8 mouse cellular contexts compared by ENCODE assay signal in genomic region chr4:136248464-136249331, GRCm38 (mm10). TPM values are rescaled to one million over a fixed set of nuclear protein-coding genes. Genes with fewer than 3 reads are reported as not detected.
A peak's percentile ranks its signal among the peaks of the same experiment; 100 is the strongest.
DNase-seq lines count a peak whose midpoint lies in the region; ATAC-seq lines count a peak whose summit lies in the region.

No protein-coding gene starts in this region.

- H3K27me3 ChIP-seq in erythroblast, embryonic 14.5 days (ENCODE audit: control insufficient read depth): peaks cover 78% of the 10 kb centered on the region
- peaks cover 63% of the 10 kb centered on the region for H3K27me3 ChIP-seq in embryonic facial prominence, embryonic 14.5 days (replicated peaks; ENCODE audit: control insufficient read depth, insufficient read depth, low read length)
- H3K27me3 ChIP-seq in intestine, embryonic 14.5 days (replicated peaks; ENCODE audit: control insufficient read depth, insufficient read depth, low read length): peaks cover 41% of the 10 kb centered on the region
- peaks cover 85% of the 10 kb centered on the region for H3K27me3 ChIP-seq in liver, embryonic 15.5 days

- WGBS in embryonic facial prominence, embryonic 14.5 days: 1% methylated on average over 35 of the region's 37 CpGs
- WGBS in intestine, embryonic 14.5 days: 2% methylated on average over 36 of the region's 37 CpGs
- WGBS in liver, embryonic 15.5 days (ENCODE audit: insufficient replicate concordance): 2% methylated on average over 37 of the region's 37 CpGs

- H3K36me3 ChIP-seq in erythroblast, embryonic 14.5 days (ENCODE audit: control insufficient read depth): no peaks in the 10 kb centered on the region; the same call in 1 of the 2 replicates
- H3K36me3 ChIP-seq in embryonic facial prominence, embryonic 14.5 days (ENCODE audit: control insufficient read depth, insufficient read depth, low read length): peaks cover 12% of the 10 kb centered on the region
- no peaks in the 10 kb centered on the region for H3K36me3 ChIP-seq in intestine, embryonic 14.5 days (ENCODE audit: control insufficient read depth, insufficient read depth, low read length)
- H3K36me3 ChIP-seq in liver, embryonic 15.5 days (replicated peaks): no peaks in the 10 kb centered on the region

- no peak for ATAC-seq in erythroblast, adult 5-6 weeks (replicated peaks; ENCODE audit: low FRiP score, poor library complexity, severe bottlenecking)
- peak; percentile 19 for ATAC-seq in embryonic facial prominence, embryonic 14.5 days (ENCODE audit: low read depth)
- 0 out of 2 replicates have a peak, but pooled peaks have one; percentile 5 for ATAC-seq in intestine, embryonic 14.5 days (replicated peaks; ENCODE audit: low FRiP score, low TSS enrichment, low read depth)
- ATAC-seq in liver, embryonic 15.5 days (ENCODE audit: insufficient read depth): no peak

- H3K4me2 ChIP-seq in embryonic facial prominence, embryonic 14.5 days (ENCODE audit: low read depth, low read length): peak overlapping the region; percentile 99
- peak overlapping the region; percentile 98 for H3K4me2 ChIP-seq in intestine, embryonic 14.5 days (ENCODE audit: low read length)
- H3K4me2 ChIP-seq in liver, embryonic 15.5 days: peak overlapping the region; percentile 53

- H3K9ac ChIP-seq in embryonic facial prominence, embryonic 14.5 days (ENCODE audit: low read depth, low read length): peak overlapping the region; percentile 62
- H3K9ac ChIP-seq in intestine, embryonic 14.5 days (ENCODE audit: low read length): peak overlapping the region; percentile 46; the same call in 1 of the 2 replicates
- H3K9ac ChIP-seq in liver, embryonic 15.5 days: peak overlapping the region; percentile 21; the same call in 1 of the 2 replicates

- DNase-seq in embryonic facial prominence, embryonic 14.5 days (ENCODE audit: low spot score): peak; percentile 56
- no peak for DNase-seq in intestine, embryonic 14.5 days (ENCODE audit: low spot score)
- no peak for DNase-seq in urinary bladder, postnatal 14 days (ENCODE audit: low spot score)
- DNase-seq in frontal cortex, adult 2 months (ENCODE audit: extremely low spot score in 1 of 2, low spot score in 1 of 2): no peak
- no peak for DNase-seq in adrenal gland, postnatal 4 days (ENCODE audit: low spot score in 2 of 2)

- H3K4me1 ChIP-seq in erythroblast, embryonic 14.5 days (ENCODE audit: control insufficient read depth): no peaks in the 10 kb centered on the region
- H3K4me1 ChIP-seq in embryonic facial prominence, embryonic 14.5 days (ENCODE audit: control insufficient read depth, insufficient read depth, low read length): peaks cover 33% of the 10 kb centered on the region
- peaks cover 42% of the 10 kb centered on the region for H3K4me1 ChIP-seq in intestine, embryonic 14.5 days (replicated peaks; ENCODE audit: control insufficient read depth, insufficient read depth, low read length)
- H3K4me1 ChIP-seq in liver, embryonic 15.5 days (replicated peaks): peaks cover 24% of the 10 kb centered on the region

- H3K27ac ChIP-seq in embryonic facial prominence, embryonic 14.5 days (replicated peaks; ENCODE audit: low read depth, low read length): no peak overlapping the region
- H3K27ac ChIP-seq in intestine, embryonic 14.5 days (ENCODE audit: low read depth): no peak overlapping the region
- H3K27ac ChIP-seq in liver, embryonic 15.5 days (replicated peaks): 0 out of 2 replicates have a peak overlapping the region, but pooled peaks have one; percentile 9

- H3K4me3 ChIP-seq in erythroblast, embryonic 14.5 days (replicated peaks): peak overlapping the region; percentile 50
- H3K4me3 ChIP-seq in embryonic facial prominence, embryonic 14.5 days (ENCODE audit: low read depth, low read length): peak overlapping the region; percentile 55
- peak overlapping the region; percentile 59 for H3K4me3 ChIP-seq in intestine, embryonic 14.5 days (ENCODE audit: low read depth, low read length)
- peak overlapping the region; percentile 54 for H3K4me3 ChIP-seq in liver, embryonic 15.5 days (replicated peaks)

- no peaks in the 10 kb centered on the region for H3K9me3 ChIP-seq in erythroblast, embryonic 14.5 days (ENCODE audit: control insufficient read depth, low read length)
- no peaks in the 10 kb centered on the region for H3K9me3 ChIP-seq in embryonic facial prominence, embryonic 14.5 days (ENCODE audit: control insufficient read depth, low read length)
- H3K9me3 ChIP-seq in intestine, embryonic 14.5 days (ENCODE audit: control insufficient read depth, low read length): no peaks in the 10 kb centered on the region
- H3K9me3 ChIP-seq in liver, embryonic 15.5 days (replicated peaks): no peaks in the 10 kb centered on the region

RNA-seq across cellular contexts. Expression of gene Tcea3, which starts 1.2 kb away (rescaled TPM):
- not detected in 2 replicates for polyA plus RNA-seq in erythroblast, embryonic 14.5 days (2012)
- total RNA-seq in erythroblast, adult 5-6 weeks (2015; ENCODE audit: low replicate concordance): not detected in 2 replicates
- not detected in 2 replicates for total RNA-seq in erythroblast, adult 5-6 weeks (2017; ENCODE audit: low replicate concordance)
- 25.4 and 27.2 TPM in 2 replicates for polyA plus RNA-seq in embryonic facial prominence, embryonic 14.5 days (2014; fragmentation: Nextera tagmentation; extraction: Ambion mirVana)
- polyA plus RNA-seq in intestine, embryonic 14.5 days (2014; fragmentation: Nextera tagmentation; extraction: Ambion mirVana): 18.7 and 19.1 TPM in 2 replicates
- 19.2 and 20.9 TPM in 2 replicates for polyA plus RNA-seq in liver, embryonic 15.5 days (2015; fragmentation: Nextera tagmentation; extraction: Ambion mirVana)
- polyA plus RNA-seq in frontal cortex, adult 2 months (2012; rRNA removed): 0.86 and 0.99 TPM in 2 replicates
- 10 to 100 TPM; 10.6 to 13.1 TPM for total RNA-seq in adrenal gland, postnatal 4 days (2021)

RNA-seq across cellular contexts. Expression of gene Zfp46, which starts 35.8 kb away (rescaled TPM):
- 0.17 and 0.27 TPM in 2 replicates for polyA plus RNA-seq in erythroblast, embryonic 14.5 days (2012)
- 2.5 and 2.7 TPM in 2 replicates for total RNA-seq in erythroblast, adult 5-6 weeks (2015; ENCODE audit: low replicate concordance)
- total RNA-seq in erythroblast, adult 5-6 weeks (2017; ENCODE audit: low replicate concordance): 2.8 and 7.0 TPM in 2 replicates
- 24.2 and 27.3 TPM in 2 replicates for polyA plus RNA-seq in embryonic facial prominence, embryonic 14.5 days (2014; fragmentation: Nextera tagmentation; extraction: Ambion mirVana)
- 19.0 and 25.4 TPM in 2 replicates for polyA plus RNA-seq in intestine, embryonic 14.5 days (2014; fragmentation: Nextera tagmentation; extraction: Ambion mirVana)
- 2.6 and 3.4 TPM in 2 replicates for polyA plus RNA-seq in liver, embryonic 15.5 days (2015; fragmentation: Nextera tagmentation; extraction: Ambion mirVana)
- polyA plus RNA-seq in frontal cortex, adult 2 months (2012; rRNA removed): 58.5 and 68.6 TPM in 2 replicates
- 10 to 100 TPM; 39.2 to 41.8 TPM for total RNA-seq in adrenal gland, postnatal 4 days (2021)

RNA-seq across cellular contexts. Expression of gene Asap3, which starts 42.5 kb away (rescaled TPM):
- polyA plus RNA-seq in erythroblast, embryonic 14.5 days (2012): 0.01 TPM in 2 replicates
- total RNA-seq in erythroblast, adult 5-6 weeks (2015; ENCODE audit: low replicate concordance): 0.19 TPM in 1 of 2 replicates, not detected in the other
- 0.43 TPM in 1 of 2 replicates, not detected in the other for total RNA-seq in erythroblast, adult 5-6 weeks (2017; ENCODE audit: low replicate concordance)
- 8.1 and 11.3 TPM in 2 replicates for polyA plus RNA-seq in embryonic facial prominence, embryonic 14.5 days (2014; fragmentation: Nextera tagmentation; extraction: Ambion mirVana)
- 4.6 and 4.9 TPM in 2 replicates for polyA plus RNA-seq in intestine, embryonic 14.5 days (2014; fragmentation: Nextera tagmentation; extraction: Ambion mirVana)
- 2.5 and 3.0 TPM in 2 replicates for polyA plus RNA-seq in liver, embryonic 15.5 days (2015; fragmentation: Nextera tagmentation; extraction: Ambion mirVana)
- polyA plus RNA-seq in frontal cortex, adult 2 months (2012; rRNA removed): 4.3 and 4.6 TPM in 2 replicates
- total RNA-seq in adrenal gland, postnatal 4 days (2021): 1 to 10 TPM; 6.0 to 6.1 TPM

Comparison
In these comparisons a context has a peak if more than half of its experiments do, and no peak if none do; other contexts are left out.
1. ATAC-seq: peak in embryonic facial prominence, embryonic 14.5 days (single experiment) and intestine, embryonic 14.5 days (single experiment); none in erythroblast, adult 5-6 weeks (single experiment) and liver, embryonic 15.5 days (single experiment).
2. Peak in every context shown above with its lines, with median percentiles within 50 percentile points of each other: H3K4me3 ChIP-seq, H3K4me2 ChIP-seq and H3K9ac ChIP-seq.